Mouse (Mus musculus) c-Kit-positive CD71-positive TER-119-positive erythroid progenitor cells, embryonic 14.5 days (primary cell): ENCODE results near the gene Sec23ip.
"Not testable (repeated sequence)": the region's sequence is repeated elsewhere in the genome, so short reads cannot be mapped to it uniquely, and the experiment has no call there.

Source experiments
- DNase-seq: peaks from one replicate; pipeline ENCODE4 v3.0.0-alpha.2; 2013; ENCODE audit warnings: low spot score

Sec23ip gene

GRCm38 (mm10) chr7:128744684-128745485 lies at the start of gene Sec23ip:
Gene Sec23ip (plus strand): TSS chr7:128744943.
- DNase-seq = peak; percentile 97

DNA sequence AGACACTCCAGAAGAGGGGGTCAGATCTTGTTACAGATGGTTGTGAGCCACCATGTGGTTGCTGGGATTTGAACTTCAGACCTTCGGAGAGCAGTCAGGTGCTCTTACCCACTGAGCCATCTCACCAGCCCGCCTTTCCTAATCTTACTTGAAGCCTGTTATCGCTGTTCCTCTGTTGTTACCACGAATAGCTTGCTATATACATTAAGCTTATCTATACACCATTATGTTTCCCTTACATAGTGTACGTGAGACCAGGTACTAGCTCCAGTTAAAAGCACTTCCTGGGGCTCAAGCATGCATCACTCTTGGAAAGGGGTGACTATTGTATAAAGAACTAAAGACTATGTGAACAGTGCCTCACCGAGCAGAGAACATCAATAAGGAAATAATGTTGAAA lies 44.8 kb upstream of the Sec23ip start:
- not testable (repeated sequence) for DNase-seq

- peak; percentile 61 for DNase-seq
Measured at GRCm38 (mm10) chr7:128705735-128706134, 39.0 kb upstream of the Sec23ip start.

DNA sequence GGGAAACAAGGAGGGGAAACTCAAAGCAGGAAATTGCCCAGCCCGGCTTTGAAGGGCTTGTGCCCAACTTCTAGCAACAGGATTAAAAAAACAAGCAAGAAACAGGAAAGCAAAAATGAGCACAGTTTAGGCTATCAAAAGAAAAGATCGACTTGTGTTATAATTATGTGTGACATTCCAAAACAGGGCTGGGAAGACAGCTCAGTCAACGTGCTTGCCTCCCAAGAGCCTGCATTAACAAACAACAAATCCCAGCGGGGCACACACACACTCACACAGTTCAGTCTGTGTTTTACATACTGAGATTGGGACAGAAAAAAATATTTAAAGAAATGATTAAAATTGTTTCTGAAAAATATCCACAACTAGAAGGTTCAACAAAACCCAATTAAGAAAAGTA lies 26.8 kb upstream of the Sec23ip start:
- no peak for DNase-seq

GRCm38 (mm10) chr7:128724761-128725160 lies 20.0 kb upstream of the Sec23ip start:
- DNase-seq = peak; percentile 62

GRCm38 (mm10) chr7:128725189-128725588 lies 19.6 kb upstream of the Sec23ip start:
- DNase-seq = no peak

- no peak for DNase-seq
Measured at GRCm38 (mm10) chr7:128726999-128727398, 17.7 kb upstream of the Sec23ip start.

GRCm38 (mm10) chr7:128727701-128728100 lies 17.0 kb upstream of the Sec23ip start:
- no peak for DNase-seq

GRCm38 (mm10) chr7:128728738-128729137 lies 16.0 kb upstream of the Sec23ip start:
- no peak for DNase-seq

- no peak for DNase-seq
Measured at GRCm38 (mm10) chr7:128731585-128731984, 13.2 kb upstream of the Sec23ip start.

GRCm38 (mm10) chr7:128738041-128738440 lies 6.7 kb upstream of the Sec23ip start:
- no peak for DNase-seq

- no peak for DNase-seq
Measured at GRCm38 (mm10) chr7:128739116-128739461, 5.7 kb upstream of the Sec23ip start.

DNA sequence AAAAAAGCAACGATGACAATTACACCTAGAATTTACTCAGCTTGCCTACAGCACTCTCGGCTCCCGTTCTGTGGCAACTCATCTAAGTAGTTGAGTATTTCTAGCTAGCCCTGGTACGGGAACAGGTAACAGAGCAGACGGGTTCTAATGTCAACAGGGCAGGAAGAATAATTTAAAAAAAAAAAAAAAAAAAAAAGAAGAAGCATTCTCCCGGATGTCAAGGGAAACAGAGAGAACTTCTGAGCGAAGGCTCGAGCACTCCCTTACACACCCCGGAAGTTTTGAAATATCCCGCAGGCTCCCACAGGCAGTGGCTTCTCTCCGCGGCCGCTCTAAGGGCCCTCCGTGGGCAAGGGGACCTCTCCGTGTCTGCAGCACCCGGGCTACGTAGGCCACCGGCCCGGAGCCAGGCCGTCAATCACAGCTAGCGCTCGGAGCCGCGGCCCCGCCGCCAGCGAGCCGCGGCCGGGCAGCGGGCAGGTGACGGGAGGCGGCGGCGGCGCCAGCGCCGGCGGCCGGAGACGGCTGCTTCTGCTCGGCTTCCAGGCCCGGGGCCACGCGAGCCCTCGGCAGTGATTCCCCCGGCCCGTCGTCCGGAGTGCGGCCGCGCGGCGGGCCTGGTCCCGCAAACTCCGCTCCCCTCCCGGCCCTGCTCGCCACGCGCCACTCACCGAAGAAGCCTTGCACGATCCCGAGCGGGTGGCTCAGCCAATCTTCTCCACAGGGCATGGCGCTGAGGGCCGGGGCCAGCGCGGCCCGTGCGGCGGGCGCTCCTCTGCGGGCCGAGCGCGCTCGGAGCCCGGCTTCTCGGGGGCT lies 5.1 kb upstream of the Sec23ip start:
- DNase-seq = peak; percentile 26

GRCm38 (mm10) chr7:128740334-128740733 lies 4.4 kb upstream of the Sec23ip start, which contains the start of gene Mcmbp:
Gene Mcmbp (minus strand): TSS chr7:128740495.
- DNase-seq = peak; percentile 94

DNA sequence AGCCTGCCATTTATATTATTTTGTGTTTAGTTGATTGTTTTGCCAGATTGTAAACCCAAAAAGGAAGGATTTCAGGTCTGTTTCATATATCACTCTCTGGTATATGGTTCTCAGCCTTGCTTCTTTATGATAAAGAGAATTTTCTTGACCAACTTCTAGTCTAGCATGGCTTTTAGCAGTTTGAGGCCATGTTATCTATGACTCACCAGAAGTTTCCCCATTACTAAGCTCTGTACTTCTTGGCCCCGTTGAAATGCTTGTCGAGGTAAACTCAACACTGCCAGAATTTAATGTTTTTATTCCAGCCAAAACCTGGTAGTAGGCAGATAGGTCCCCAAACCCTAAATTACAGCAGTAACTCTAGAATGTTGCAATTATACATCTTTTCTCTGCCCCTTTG lies 845 bp upstream of the Sec23ip start:
- DNase-seq = no peak

- no peak for DNase-seq
Measured at GRCm38 (mm10) chr7:128746151-128746550, 1.4 kb downstream of the Sec23ip start.

DNA sequence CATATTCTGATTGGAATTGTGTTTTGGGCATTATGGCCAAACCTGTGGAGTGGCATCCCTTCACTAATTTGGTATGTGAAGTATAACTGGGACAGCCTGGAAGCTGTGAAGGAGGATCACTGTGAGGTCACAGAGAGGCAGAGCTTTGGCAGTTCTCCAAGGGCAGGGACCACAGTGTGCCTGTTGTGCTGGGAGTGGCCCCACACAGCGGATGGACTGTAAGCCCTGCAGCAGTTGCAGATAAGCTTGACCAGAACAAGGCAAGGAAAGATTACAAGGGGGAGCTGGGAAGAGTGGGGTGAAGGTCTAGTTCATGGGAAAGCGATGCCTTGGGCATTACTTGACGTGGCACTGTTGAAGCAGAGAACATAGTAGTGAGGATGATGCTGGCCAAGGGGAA lies 4.0 kb downstream of the Sec23ip start:
- peak; percentile 69 for DNase-seq

DNA sequence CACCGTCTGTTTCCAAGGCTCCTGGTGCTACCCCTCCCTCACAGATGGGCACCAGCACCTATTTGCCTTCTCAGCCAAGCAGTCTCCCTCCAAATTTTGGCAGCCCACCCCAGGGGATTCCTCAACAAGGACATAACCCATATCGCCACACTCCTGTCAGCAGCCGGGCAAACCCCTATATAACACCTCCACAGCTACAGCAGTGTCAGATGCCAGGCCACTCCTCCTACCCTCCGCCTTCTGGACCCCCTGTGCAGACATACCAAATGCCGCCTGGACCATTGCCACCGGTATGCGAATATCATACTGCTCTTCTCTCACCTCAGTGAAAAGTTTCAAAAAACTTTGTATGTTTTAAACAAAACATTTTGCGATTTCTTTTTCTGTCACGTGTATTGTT lies 5.6 kb downstream of the Sec23ip start:
- no peak for DNase-seq

- DNase-seq = no peak
Measured at GRCm38 (mm10) chr7:128752012-128752411, 7.3 kb downstream of the Sec23ip start.

- no peak for DNase-seq
Measured at GRCm38 (mm10) chr7:128755396-128755795, 10.7 kb downstream of the Sec23ip start.

GRCm38 (mm10) chr7:128758948-128759347 lies 14.2 kb downstream of the Sec23ip start:
- DNase-seq = no peak

- DNase-seq = no peak
Measured at GRCm38 (mm10) chr7:128766696-128767095, 22.0 kb downstream of the Sec23ip start.

DNA sequence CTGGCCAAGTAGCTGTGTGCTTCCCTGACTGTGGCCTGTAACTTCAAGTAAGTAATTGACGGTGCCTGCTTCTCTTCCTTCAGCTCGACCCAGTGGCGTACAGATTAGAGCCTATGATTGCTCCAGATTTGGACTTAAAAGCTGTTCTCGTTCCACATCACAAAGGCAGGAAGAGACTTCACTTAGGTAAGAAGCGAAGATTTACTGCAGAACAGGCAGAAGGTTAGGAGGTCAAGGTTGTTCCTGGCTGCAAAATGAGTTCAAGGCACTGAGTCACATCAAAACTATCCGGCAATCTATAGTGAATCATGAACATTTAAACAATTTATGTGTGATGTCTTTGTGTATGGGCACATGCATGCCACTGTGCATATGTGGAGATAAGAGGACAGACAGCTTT lies 32.5 kb downstream of the Sec23ip start:
- DNase-seq = no peak
